ENCODE assay signal across 17 mouse cellular contexts in the genomic region with DNA sequence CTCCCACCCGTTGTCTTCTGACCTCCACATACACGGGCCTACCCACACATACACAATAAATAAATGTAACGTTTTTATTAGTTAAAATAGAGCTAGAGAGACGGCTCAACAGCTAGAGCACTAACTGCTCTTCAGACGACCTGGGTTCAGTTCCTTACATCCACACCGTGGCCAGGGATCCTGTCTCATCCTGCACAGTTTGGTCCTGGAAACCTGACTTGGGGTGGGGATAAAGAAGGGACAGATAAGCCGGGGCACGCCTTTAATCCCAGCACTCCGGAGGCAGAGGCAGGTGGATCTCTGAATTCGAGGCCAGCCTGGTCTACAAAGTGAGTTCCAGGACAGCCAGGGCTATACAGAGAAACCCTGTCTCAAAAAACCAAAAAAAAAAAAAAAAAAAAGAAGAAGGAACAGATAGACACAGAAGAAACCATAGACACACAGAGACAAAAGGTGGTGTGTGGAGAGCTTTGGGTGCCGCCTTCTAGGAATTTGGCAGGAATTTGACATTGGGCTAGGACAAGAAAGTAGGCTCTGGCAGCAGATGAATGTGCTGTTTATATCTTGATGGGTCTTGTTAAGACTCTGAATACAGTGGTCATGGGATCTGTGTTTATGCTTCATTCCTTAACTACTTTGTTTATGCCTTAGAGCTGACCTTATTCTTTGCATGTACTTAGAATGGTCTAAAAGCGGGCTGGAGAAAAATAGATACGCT.
"Had no signal": no experiment of that assay in that cellular context is flagged by ENCODE, and none has a peak within 500 bp of the region (broad histone marks: within the 10 kb centered on the region; RNA-seq: fewer than 3 reads in every experiment).

No protein-coding gene starts in this region.

- H3K27me3 ChIP-seq: limb, embryonic 13.5 days; lung, embryonic 15.5 days; midbrain, embryonic 13.5 days had no signal

- H3K9ac ChIP-seq: limb, embryonic 13.5 days; lung, embryonic 15.5 days; midbrain, embryonic 13.5 days had no signal

- H3K36me3 ChIP-seq: lung, embryonic 15.5 days; midbrain, embryonic 10.5 days; midbrain, embryonic 13.5 days had no signal

- DNase-seq: kidney, adult 2 months; kidney, postnatal 25 days; layer of hippocampus, adult 9-11 months; lung, adult 18-20 months; lung, postnatal 10 days; lung, postnatal 36 days; right cerebral cortex, postnatal 4 days; thymus, postnatal 25 days had no signal

- ATAC-seq: intestine, embryonic 16.5 days; midbrain, embryonic 13.5 days had no signal

- H3K4me3 ChIP-seq: layer of hippocampus, adult 2 months; limb, embryonic 10.5 days; limb, embryonic 13.5 days; lung, embryonic 15.5 days; megakaryocyte, embryonic 14.5 days; midbrain, embryonic 10.5 days; midbrain, embryonic 13.5 days had no signal

- H3K4me2 ChIP-seq: limb, embryonic 13.5 days; lung, embryonic 15.5 days; midbrain, embryonic 13.5 days had no signal

- H3K9me3 ChIP-seq: limb, embryonic 10.5 days; limb, embryonic 13.5 days; lung, embryonic 15.5 days; midbrain, embryonic 10.5 days; midbrain, embryonic 13.5 days had no signal

- H3K27ac ChIP-seq: kidney, postnatal 0 days; layer of hippocampus, adult 2 months; limb, embryonic 10.5 days; limb, embryonic 13.5 days; lung, embryonic 15.5 days; midbrain, embryonic 10.5 days; midbrain, embryonic 13.5 days had no signal
